Mouse (Mus musculus): ENCODE data around the gene Fntb. TPM values are rescaled to one million over a fixed set of nuclear protein-coding genes. Genes with fewer than 3 reads are reported as not detected.

Gene Fntb
- polyA plus RNA-seq, 1 experiment from 2014 or later: 35.2 TPM

DNA sequence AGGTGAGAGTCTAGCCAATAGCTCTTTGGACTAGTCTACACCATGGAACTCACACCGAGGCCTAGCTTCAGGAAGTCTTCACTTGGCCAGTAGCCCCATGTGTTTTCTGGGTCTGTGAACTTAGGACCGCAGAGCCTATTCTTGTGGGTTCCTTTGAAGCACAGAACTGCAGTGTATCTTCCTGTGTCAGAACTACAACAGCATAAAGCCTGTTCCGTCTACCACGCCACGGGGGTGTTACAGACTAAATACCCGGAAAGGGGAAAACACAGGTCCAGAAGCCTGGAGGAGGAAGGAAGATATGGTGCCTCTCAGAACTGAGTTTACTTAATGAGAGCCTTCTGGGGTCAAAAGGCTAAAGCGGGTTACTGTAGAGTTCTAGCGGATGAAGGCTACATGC, 157.7 kb downstream of the Fntb start:
- Histone ChIP-seq H3K27ac (no peak overlapping the region), H3K4me3 (replicated peaks) (no peak overlapping the region), H3K9me3 (no peaks in the 10 kb centered on the region), H3K36me3 (replicated peaks) (peaks cover 9% of the 10 kb centered on the region; the same call in 1 of the 2 replicates), H3K4me1 (no peaks in the 10 kb centered on the region), H3K27me3 (no peaks in the 10 kb centered on the region), H3K9ac (no peak overlapping the region), H3K4me2 (no peak overlapping the region)
- no peak for ATAC-seq (ENCODE audit: low FRiP score)
- WGBS: 96% methylated on average over 8 of the region's 8 CpGs

DNA sequence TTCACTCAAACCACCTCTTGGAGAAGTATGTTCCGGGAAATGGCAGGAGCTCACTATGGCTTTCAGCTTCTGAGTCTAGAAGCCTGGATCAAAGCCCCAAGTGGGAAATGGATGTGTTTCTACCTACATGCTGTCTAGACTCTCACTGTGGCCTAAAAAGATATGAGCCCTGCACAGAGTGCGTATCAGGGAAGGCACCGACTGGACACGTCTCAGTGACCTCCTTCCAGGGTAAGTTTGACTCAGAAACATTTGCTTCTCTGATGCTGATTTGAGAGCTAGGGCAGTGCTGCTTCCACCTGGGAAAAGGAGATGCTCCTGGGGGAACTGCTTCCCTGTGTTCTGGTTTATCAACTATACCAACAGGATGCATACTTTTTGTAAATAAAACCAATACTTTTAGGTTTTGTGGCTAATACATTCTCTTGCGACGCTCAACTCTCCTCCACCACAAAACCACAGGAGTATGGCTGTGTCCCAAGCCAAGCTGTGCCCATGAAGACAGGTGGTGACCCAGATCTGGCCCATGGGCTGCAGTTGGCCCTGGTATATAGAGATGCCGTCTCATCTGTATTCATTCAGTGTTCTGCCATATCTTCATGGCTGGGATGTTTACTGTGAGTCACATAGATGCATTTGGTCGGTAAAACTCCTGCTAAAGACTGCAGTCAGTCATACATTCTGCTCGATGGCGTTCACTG, 159.7 kb downstream of the Fntb start:
- H3K4me3 ChIP-seq (replicated peaks): no peak overlapping the region
- no peaks in the 10 kb centered on the region for H3K27me3 ChIP-seq
- no peak for ATAC-seq (ENCODE audit: low FRiP score)
- no peaks in the 10 kb centered on the region for H3K9me3 ChIP-seq
- H3K4me1 ChIP-seq: no peaks in the 10 kb centered on the region; the same call in 1 of the 2 replicates
- no peak overlapping the region for H3K9ac ChIP-seq
- no peak overlapping the region for H3K4me2 ChIP-seq
- peaks cover 9% of the 10 kb centered on the region; the same call in 1 of the 2 replicates for H3K36me3 ChIP-seq (replicated peaks)
- H3K27ac ChIP-seq: no peak overlapping the region
- WGBS: 94% methylated on average over 10 of the region's 10 CpGs

DNA sequence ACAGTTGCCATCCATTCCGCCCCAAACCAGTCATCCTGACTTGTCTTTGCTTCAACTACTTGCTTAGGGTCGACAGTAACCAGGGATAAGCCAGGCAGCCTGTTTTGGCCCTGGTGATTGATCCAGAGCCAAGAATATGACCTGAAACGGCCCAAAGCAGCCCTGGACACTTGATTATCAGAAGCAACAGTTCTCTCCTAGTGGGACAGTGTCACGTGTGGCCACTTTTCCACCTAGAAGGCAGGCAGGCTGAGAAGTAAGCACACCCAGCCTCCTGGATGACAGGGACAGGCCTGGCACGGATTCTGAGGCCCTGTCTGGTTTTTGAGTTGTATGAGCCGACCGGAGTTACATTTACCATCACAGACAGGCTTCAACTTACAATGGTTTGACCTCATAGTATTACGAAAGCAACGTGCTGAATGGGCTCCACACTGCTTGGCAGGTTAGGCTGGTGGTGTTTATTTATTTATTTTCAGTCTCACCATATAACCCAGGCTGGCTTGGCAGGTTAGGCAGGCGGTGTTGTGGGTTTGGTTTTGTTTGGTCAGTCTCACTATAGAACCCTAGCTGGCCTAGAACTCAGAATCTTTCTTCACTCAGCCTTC, 161.1 kb downstream of the Fntb start:
- no peaks in the 10 kb centered on the region for H3K27me3 ChIP-seq
- no peak overlapping the region for H3K27ac ChIP-seq
- no peak for ATAC-seq (ENCODE audit: low FRiP score)
- H3K4me1 ChIP-seq: no peaks in the 10 kb centered on the region; the same call in 1 of the 2 replicates
- H3K9me3 ChIP-seq: no peaks in the 10 kb centered on the region
- H3K4me3 ChIP-seq (replicated peaks): no peak overlapping the region
- H3K9ac ChIP-seq: no peak overlapping the region
- no peak overlapping the region for H3K4me2 ChIP-seq
- WGBS: 85% methylated on average over 10 of the region's 10 CpGs
- no peaks in the 10 kb centered on the region for H3K36me3 ChIP-seq (replicated peaks)

DNA sequence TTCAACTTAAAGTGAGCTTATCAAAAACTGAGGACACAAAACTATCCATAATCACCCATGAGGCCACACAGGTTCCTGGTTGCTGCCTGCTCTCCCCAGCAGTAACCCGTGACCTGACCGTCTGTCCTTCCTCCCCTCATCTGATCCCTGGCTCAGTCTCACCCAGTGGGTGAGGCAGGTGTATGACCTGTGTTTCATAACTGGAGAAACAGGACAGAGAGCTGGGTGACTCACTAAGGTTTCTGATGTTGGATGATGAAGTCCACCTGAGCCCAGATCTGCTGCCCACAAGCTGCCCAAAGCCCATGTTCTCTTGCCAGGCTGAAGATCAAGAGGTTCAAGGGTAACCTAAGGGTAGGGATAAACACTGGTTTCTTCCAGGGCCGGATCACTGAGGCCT, 161.6 kb downstream of the Fntb start:
- no peak overlapping the region for H3K9ac ChIP-seq
- H3K36me3 ChIP-seq (replicated peaks): no peaks in the 10 kb centered on the region
- no peak overlapping the region for H3K27ac ChIP-seq
- H3K9me3 ChIP-seq: no peaks in the 10 kb centered on the region
- H3K27me3 ChIP-seq: no peaks in the 10 kb centered on the region
- no peaks in the 10 kb centered on the region; the same call in 1 of the 2 replicates for H3K4me1 ChIP-seq
- H3K4me3 ChIP-seq (replicated peaks): no peak overlapping the region
- 88% methylated on average over 3 of the region's 3 CpGs for WGBS
- no peak for ATAC-seq (ENCODE audit: low FRiP score)
- no peak overlapping the region for H3K4me2 ChIP-seq

DNA sequence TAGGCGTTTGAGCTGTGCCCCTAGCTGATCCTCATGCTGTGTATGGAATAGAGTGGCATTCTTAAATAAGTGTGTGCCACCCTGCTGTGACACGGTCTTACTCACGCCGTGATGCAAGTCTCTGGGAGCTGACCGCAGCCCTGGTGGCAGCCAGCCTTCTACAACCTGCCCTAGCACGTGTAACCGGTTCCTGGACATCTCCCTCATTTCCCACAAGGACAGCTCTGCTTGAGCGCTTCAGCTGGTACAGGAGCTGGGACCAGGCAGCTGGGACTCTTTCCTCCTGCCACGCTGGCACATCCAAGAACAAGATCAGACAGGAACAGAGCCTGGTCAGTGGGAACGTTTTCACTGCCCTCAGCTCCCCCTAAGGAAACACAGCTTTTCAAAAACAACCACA, 162.2 kb downstream of the Fntb start:
- 64% methylated on average over 10 of the region's 10 CpGs for WGBS
- no peak overlapping the region for H3K4me3 ChIP-seq (replicated peaks)
- no peak overlapping the region for H3K9ac ChIP-seq
- no peak overlapping the region for H3K4me2 ChIP-seq
- no peak for ATAC-seq (ENCODE audit: low FRiP score)
- no peaks in the 10 kb centered on the region for H3K36me3 ChIP-seq (replicated peaks)
- H3K27me3 ChIP-seq: no peaks in the 10 kb centered on the region
- H3K9me3 ChIP-seq: no peaks in the 10 kb centered on the region
- no peak overlapping the region for H3K27ac ChIP-seq
- H3K4me1 ChIP-seq: no peaks in the 10 kb centered on the region; the same call in 1 of the 2 replicates

DNA sequence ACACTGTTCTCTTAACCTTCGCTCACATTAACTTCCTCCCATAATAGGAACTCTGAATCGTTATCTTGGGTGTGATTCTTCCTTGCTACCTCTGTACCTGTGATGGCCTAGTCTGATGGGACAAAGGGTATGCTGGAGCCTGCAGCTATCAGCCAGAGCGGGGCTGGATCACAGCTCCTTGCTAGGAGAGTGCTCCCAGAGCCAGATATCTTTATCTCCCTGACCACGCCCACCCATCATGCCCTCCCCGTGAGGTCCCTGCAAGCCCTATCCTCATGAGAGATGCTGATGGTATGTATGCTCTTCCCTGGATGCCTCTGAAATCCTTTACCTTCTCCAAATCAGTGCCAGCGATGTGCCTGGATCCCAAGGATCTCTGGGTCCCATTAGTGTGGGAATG, 164.8 kb downstream of the Fntb start:
- H3K9ac ChIP-seq: no peak overlapping the region
- no peak overlapping the region for H3K4me3 ChIP-seq (replicated peaks)
- H3K9me3 ChIP-seq: no peaks in the 10 kb centered on the region
- no peaks in the 10 kb centered on the region; the same call in 1 of the 2 replicates for H3K4me1 ChIP-seq
- no peak for ATAC-seq (ENCODE audit: low FRiP score)
- H3K4me2 ChIP-seq: no peak overlapping the region
- no peak overlapping the region for H3K27ac ChIP-seq
- peaks cover under 1% of the 10 kb centered on the region; the same call in 1 of the 2 replicates for H3K36me3 ChIP-seq (replicated peaks)
- 75% methylated on average over 6 of the region's 6 CpGs for WGBS
- no peaks in the 10 kb centered on the region for H3K27me3 ChIP-seq

DNA sequence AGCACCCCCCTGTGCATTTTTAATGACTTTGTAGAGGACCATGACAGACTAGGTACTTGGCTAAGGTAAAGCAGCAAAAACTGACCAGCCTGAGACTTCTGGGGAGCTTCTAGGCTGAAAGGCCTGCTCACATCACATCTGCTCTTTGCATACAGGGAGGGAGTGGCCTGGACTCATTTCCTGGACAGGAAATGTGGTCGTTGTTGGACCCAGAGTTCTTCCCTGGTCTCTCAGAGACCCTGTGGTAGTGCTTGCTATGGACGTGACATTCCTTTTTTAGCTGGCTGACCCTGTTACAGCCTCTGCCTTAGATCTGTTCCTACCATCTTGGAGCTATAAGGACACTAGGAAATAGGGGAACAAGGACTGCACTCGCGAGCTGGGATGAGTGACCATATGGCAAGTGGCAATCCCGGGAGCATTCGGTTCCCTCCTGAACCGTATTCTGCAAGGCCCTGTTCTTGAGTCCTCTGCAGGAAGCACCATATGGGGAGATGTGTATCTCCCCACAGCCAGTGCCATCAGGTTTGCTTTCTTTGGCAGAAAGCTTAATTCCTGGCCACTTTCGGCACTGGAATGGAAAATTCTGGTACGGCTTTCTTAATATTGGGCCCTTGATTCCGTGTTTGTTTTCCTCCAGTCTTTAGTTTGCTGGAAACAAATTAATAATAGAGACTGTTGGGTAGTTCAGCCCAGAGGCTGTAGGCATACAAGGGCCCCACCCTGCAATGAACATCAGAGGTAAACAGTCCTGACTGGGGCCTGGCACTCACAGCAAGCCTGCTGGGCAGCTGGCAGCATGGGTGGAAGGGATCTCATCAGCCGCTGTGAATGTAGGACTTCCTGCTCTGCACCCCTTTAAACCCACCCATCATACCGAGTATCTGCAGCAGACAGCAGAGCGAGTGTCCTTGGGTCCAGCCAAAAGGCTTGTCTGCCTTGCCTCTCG, 166.6 kb downstream of the Fntb start:
- Histone ChIP-seq H3K9me3 (no peaks in the 10 kb centered on the region), H3K27ac (no peak overlapping the region), H3K4me2 (no peak overlapping the region), H3K27me3 (no peaks in the 10 kb centered on the region), H3K4me3 (replicated peaks) (no peak overlapping the region), H3K9ac (no peak overlapping the region), H3K4me1 (no peaks in the 10 kb centered on the region; the same call in 1 of the 2 replicates), H3K36me3 (replicated peaks) (peaks cover 18% of the 10 kb centered on the region)
- no peak for ATAC-seq (ENCODE audit: low FRiP score)
- 89% methylated on average over 14 of the region's 14 CpGs for WGBS

DNA sequence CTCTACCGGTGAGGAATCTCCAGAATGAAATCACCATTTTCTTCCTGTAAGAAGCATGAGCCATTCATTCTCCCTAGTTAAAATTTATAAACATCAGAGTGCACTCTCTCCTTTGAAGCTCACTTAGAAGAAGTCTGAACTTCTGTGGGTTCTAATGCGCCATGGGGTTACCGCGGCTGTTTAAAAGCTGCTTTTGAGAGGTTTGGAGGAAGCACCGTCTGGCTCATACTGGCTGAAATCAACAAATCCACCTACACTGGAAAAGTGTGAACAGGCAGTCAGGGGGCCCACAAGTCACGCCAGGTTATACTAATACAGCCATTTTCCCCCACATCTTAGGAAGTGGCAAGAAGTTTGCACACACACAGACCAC, 167.3 kb downstream of the Fntb start:
- peaks cover 23% of the 10 kb centered on the region for H3K36me3 ChIP-seq (replicated peaks)
- H3K4me2 ChIP-seq: no peak overlapping the region
- 92% methylated on average over 6 of the region's 6 CpGs for WGBS
- no peak for ATAC-seq (ENCODE audit: low FRiP score)
- no peak overlapping the region for H3K27ac ChIP-seq
- no peaks in the 10 kb centered on the region for H3K27me3 ChIP-seq
- no peaks in the 10 kb centered on the region; the same call in 1 of the 2 replicates for H3K4me1 ChIP-seq
- no peak overlapping the region for H3K9ac ChIP-seq
- H3K4me3 ChIP-seq (replicated peaks): no peak overlapping the region
- H3K9me3 ChIP-seq: no peaks in the 10 kb centered on the region

DNA sequence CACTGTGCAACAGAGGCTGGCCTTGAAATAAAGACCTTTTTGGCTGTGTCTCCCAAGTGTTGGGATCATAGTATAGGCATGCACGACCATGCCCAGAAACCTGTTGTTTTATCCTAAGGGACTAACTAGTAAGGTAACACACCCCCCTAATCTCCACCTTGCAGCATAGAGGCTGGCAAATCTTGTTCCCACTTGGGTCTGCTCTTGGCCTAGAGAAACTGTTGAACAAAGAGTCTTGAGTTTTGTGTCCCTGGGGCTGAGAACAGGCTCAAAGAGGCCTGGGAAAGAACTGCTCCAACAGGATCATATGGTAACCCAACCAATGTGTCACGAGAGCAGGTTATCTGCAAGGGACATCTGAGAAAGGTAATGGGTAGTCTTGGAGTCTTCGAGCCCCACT, 169.0 kb downstream of the Fntb start:
- Histone ChIP-seq H3K27me3 (no peaks in the 10 kb centered on the region), H3K36me3 (replicated peaks) (peaks cover 41% of the 10 kb centered on the region), H3K4me1 (no peaks in the 10 kb centered on the region; the same call in 1 of the 2 replicates), H3K4me3 (replicated peaks) (no peak overlapping the region), H3K9me3 (no peaks in the 10 kb centered on the region), H3K4me2 (no peak overlapping the region), H3K27ac (no peak overlapping the region), H3K9ac (no peak overlapping the region)
- WGBS: 93% methylated on average over 3 of the region's 3 CpGs
- ATAC-seq (ENCODE audit: low FRiP score): no peak

DNA sequence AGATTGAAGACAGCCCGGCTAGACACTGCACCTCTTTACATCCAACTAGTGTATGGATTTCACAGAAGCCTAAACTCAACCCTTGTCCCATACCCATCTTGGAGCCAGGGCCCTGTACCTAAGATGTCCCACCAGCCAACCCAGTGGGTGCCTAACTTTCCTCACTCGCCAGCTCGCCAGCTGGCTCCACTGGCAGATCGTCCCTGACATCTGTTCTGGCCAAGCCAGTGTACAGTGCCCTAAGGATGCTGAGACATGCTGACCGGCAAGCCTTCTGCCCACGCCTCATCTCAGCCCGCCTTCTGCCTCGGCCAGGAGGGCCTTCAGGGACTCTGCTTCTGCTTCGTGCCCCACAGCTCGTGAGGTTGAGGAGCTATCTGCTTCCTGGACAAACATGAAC, 170.8 kb downstream of the Fntb start:
- H3K36me3 ChIP-seq (replicated peaks): peaks cover 58% of the 10 kb centered on the region
- H3K9ac ChIP-seq: no peak overlapping the region
- H3K27ac ChIP-seq: no peak overlapping the region
- WGBS: 95% methylated on average over 10 of the region's 10 CpGs
- H3K4me3 ChIP-seq (replicated peaks): no peak overlapping the region
- ATAC-seq (ENCODE audit: low FRiP score): no peak
- H3K9me3 ChIP-seq: no peaks in the 10 kb centered on the region
- H3K4me2 ChIP-seq: no peak overlapping the region
- no peaks in the 10 kb centered on the region for H3K4me1 ChIP-seq
- H3K27me3 ChIP-seq: no peaks in the 10 kb centered on the region

DNA sequence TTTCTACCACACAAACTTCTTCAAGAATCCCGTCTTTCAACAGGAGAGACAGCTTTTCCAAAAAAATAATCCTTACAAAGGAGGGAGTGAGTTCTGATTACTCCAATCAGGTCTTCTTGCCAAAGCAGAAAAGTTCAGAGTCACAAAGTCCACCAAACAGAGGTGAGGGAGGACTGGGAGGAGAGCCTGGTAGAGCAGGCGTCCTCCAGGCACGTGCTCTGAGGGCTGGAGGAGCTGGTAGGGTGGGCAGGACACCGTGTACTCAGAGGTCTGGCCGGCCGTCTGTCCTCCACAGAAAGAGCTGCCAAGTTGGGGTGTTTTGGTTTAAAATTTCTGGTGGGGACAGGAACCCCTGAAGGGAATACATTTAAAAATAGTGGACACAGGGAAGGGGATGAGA, 172.6 kb downstream of the Fntb start:
- H3K9me3 ChIP-seq: no peaks in the 10 kb centered on the region
- H3K9ac ChIP-seq: no peak overlapping the region
- WGBS: 95% methylated on average over 6 of the region's 6 CpGs
- no peak overlapping the region for H3K27ac ChIP-seq
- no peaks in the 10 kb centered on the region for H3K27me3 ChIP-seq
- peaks cover 75% of the 10 kb centered on the region for H3K36me3 ChIP-seq (replicated peaks)
- no peak overlapping the region for H3K4me3 ChIP-seq (replicated peaks)
- H3K4me1 ChIP-seq: no peaks in the 10 kb centered on the region
- no peak overlapping the region for H3K4me2 ChIP-seq
- ATAC-seq (ENCODE audit: low FRiP score): no peak

DNA sequence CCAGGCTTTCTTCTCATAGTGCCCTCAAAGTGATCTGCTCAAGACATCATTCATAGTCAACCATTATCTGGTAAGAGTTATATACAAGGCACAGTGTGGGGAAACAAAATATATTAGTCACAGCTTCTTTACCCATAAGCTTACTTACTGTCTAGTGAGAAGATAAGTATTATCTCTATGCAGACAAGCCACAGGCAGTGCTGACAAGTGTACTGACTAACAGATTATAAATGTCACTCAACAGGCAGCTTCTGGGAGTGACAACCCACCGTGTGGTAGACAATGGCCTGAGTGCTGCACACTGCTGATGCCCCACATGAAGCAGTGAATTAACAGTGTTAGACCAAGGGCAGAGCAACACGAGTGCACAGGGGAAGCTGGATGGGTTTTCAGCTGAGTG, 176.1 kb downstream of the Fntb start:
- H3K27me3 ChIP-seq: no peaks in the 10 kb centered on the region
- no peak for ATAC-seq (ENCODE audit: low FRiP score)
- no peak overlapping the region for H3K4me2 ChIP-seq
- no peak overlapping the region for H3K9ac ChIP-seq
- H3K4me3 ChIP-seq (replicated peaks): no peak overlapping the region
- WGBS: 74% methylated on average over 2 of the region's 2 CpGs
- no peaks in the 10 kb centered on the region for H3K4me1 ChIP-seq
- peaks cover 97% of the 10 kb centered on the region for H3K36me3 ChIP-seq (replicated peaks)
- no peak overlapping the region for H3K27ac ChIP-seq
- H3K9me3 ChIP-seq: no peaks in the 10 kb centered on the region

Measured in forebrain, embryonic 12.5 days (tissue).